Mouse (Mus musculus) kidney, postnatal 14 days (tissue): Measurements from ENCODE around the gene Pard3.

ENCODE experiments used
- DNase-seq: peaks from one replicate; pipeline ENCODE4 v3.0.0; 2022; ENCODE audit warnings: mixed read lengths

The Pard3 gene

DNA sequence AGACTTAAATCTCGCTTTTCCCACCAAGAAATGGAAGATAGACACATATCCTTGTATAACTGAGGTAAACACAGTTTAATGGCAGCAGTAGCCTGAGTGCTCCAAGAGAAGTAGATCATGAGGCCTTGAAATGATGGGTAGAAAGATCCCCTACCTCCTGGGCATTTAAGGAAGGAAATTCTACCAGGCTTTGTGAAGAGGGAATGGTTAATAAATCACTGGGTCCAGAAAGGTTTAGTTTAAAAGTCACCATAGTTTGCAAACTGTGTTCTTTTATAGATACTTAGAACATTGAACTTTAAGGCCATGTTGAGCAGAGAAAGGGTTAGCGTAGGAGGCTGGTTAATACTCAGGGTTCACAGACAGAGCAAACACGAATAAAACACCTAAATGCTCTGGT, 187.8 kb downstream of the Pard3 start:
- no peak for DNase-seq

GRCm38 (mm10) chr8:127251985-127252384, 188.3 kb downstream of the Pard3 start:
- no peak for DNase-seq

DNA sequence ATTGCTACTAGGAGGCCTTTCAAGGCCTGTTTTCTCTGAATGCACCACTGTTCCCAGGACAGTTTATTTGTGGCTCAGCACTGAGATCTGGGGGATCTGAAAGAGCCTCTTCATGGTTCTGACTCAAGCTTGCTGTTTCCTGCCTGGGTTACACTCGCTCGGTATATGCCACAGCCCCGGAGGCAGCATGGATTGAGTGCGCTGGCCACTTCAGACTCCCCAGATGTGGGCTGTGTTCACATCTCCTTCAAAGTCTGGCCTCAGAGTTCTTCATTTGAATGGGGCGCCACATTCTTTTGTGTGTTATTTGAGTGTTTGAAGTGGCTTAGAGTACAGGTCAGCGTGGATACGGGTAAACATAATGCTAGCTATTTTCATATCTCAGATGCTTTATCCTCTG, 190.9 kb downstream of the Pard3 start:
- no peak for DNase-seq

DNA sequence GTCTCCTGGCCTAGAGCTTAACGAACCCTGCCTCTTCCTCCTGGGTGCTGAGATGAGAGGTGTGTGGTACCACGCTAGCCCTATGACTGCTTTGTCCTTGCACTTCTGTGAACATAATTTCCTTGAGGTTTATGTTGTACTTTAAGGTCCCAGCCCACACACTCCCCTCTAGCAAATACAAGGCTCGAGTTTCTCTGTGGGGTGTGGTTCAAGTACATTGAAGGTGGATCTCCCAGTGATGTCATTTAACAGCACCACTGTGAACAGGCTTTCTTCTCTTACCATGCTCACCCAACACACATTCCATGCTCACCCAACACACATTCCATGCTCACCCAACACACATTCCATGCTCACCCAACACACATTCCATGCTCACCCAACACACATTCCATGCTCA, 193.4 kb downstream of the Pard3 start:
- no peak for DNase-seq

GRCm38 (mm10) chr8:127261051-127261450, 197.4 kb downstream of the Pard3 start:
- no peak for DNase-seq

- no peak for DNase-seq
Observed at GRCm38 (mm10) chr8:127262026-127262425, 198.3 kb downstream of the Pard3 start.

DNA sequence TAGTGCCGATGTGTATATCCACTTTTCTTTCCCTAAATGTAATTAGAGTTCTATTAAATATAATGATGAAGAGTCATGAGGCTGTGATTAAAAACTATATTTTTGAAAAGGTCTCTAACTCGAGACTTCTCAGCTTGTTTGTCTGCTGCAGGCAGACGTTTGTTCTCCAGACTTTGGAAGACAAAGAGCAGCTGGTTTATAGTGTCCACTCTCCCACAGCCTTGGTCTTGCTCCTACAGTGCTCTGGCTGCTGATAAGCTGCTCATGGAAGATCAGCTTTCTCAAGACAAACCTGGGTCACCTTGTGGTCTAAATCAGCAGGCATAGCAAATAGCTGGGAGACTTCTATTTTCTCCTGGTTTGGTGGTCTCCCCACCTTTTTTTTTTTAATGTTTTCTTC, 198.7 kb downstream of the Pard3 start:
- DNase-seq: no peak

DNA sequence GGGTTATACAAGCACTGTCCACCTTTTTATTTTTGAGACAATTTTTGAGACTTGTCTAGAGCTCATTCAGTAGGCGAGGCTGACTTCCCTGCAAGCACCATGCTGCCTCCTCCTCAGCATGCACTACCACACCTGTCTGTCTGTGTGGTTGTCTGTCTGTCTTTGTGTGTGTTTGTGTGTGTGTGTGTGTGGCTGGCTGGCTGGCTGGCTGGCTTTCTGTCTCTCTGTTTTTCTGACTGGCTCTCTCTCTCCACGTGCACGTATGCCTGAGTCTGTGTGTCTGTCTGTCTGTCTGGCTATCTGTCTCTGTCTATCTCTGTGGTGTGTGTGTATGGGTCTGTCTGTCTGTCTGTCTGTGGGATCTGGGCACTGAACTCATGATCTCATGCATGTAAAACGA, 199.2 kb downstream of the Pard3 start:
- no peak for DNase-seq

DNA sequence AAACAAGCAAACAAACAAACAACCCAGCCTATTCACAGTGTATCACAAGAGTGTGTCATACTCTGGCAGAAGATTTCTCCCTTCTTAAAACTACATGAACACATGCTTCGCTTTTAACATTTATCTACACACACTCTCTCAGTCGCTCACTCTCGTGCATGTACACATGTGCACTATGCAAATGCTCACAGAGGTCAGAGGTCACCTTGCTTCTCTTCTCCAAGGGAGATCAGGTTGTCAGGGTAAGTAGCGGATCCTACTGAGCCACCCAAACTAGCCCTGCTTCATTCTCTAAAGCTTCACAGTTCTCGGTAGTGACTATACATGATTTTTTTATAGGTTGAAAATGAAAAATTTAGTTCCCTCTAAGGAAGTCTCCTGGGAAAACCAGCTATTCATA, 199.8 kb downstream of the Pard3 start:
- no peak for DNase-seq

DNA sequence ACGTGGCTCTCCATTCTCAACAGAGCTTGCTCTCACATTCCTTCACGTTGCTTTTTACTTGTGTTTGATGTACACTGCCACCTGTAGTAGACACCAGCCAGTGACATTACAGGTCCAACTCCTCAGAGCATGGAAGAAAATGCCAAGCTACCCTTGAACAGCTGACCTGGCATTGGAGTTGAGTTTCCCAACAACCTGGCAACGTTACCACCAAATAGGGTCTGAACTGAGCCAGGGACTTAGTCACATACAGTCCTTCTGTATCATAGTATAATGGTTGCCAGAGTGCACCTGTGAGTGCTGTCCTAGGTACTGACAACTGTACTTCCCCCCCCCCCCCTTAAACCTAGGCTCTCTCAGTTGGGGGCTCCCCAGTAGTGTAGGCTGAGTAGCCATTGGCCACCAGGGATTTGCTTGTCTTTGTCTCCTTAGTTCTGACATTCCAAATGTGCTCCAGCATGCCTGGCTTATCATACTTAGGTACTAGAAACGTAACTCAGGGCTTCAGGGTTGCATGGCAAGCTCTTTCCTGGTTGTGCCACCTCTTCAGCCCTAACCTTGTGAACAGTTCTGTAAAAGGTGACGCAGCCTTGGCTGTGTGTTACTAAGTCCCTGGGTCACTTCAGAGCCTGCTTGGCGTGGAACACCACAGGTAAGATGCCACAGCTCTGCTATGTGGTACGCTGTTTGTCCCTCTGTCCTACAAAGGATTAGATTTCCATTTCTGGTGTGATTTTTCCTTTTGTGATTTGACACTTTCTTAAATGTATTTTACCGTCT, 201.2 kb downstream of the Pard3 start:
- DNase-seq: no peak

DNA sequence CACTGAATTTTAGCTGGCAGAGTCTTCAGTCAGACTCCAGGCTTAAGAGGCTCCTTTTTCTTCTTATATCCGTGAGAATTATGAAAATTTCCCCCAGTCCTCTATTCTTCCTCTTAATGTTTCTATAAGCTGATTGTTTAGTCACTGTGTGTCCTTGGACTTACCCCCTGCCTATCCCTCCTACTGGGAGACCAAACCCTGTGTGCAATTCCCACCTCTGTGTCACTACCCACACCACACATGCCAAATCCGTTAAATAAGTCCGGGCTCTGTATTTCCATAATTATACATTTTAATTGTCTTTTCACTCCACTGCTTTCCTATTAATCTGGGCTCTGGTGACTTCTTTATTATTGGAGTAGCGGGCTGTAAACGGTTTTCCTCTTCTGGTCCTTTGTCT, 203.1 kb downstream of the Pard3 start:
- no peak for DNase-seq

GRCm38 (mm10) chr8:127268239-127269024, 204.7 kb downstream of the Pard3 start:
- DNase-seq: no peak

DNA sequence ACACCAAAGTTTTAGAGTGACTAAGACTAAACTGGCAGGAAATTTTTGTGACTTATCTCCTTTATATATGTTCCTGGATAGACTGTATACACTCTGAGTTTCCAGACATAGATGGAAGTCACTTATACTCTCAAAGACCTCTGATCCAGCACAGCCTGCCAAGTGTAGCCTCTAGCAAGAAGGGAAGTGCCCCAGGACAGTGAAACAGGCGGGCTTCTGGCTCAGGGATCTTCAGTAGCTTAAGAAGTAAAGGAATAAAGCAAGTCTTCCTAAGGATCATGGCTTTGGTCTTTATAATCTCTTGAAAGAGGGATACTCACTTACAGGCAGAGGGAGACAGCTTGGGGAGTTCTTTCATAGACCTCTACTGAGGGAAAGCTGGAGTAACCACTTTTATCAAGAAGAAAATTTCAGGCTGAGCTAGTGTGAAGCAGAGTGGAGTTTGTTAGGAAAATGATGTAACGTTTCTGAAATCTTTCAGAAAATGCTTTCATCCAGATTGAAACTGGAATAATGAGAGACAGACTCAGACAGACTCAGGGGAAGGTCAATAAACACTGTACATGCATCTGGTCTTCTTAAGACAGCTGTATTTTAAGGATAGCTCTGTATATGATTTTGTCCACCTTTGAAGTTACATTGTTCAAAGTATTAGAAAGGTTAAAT, 205.5 kb downstream of the Pard3 start:
- no peak for DNase-seq

GRCm38 (mm10) chr8:127271186-127271585, 207.5 kb downstream of the Pard3 start:
- DNase-seq: no peak

GRCm38 (mm10) chr8:127280299-127280974, 216.7 kb downstream of the Pard3 start:
- no peak for DNase-seq

- no peak for DNase-seq
Observed at GRCm38 (mm10) chr8:127281035-127281434, 217.3 kb downstream of the Pard3 start.

- DNase-seq: no peak
Observed at GRCm38 (mm10) chr8:127284462-127285216, 220.9 kb downstream of the Pard3 start.

- DNase-seq: no peak
Observed at GRCm38 (mm10) chr8:127287816-127288215, 224.1 kb downstream of the Pard3 start.

DNA sequence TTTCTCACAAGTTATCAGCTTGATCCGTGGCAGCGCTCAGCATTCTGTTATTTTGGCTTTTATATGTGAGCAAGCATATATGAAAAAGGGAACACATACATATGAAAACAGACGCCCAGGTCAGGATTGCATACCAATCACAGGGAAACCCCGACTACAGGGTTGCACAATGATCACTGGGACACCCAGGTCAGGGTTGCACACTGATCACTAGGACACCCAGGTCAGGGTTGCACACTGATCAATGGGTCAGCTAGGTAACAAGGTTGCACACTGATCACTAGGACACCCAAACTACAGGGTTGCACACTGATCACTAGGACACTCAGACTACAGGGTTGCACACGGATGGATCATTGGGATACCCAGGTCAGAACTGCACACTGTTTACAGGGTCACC, 228.6 kb downstream of the Pard3 start:
- DNase-seq: no peak

DNA sequence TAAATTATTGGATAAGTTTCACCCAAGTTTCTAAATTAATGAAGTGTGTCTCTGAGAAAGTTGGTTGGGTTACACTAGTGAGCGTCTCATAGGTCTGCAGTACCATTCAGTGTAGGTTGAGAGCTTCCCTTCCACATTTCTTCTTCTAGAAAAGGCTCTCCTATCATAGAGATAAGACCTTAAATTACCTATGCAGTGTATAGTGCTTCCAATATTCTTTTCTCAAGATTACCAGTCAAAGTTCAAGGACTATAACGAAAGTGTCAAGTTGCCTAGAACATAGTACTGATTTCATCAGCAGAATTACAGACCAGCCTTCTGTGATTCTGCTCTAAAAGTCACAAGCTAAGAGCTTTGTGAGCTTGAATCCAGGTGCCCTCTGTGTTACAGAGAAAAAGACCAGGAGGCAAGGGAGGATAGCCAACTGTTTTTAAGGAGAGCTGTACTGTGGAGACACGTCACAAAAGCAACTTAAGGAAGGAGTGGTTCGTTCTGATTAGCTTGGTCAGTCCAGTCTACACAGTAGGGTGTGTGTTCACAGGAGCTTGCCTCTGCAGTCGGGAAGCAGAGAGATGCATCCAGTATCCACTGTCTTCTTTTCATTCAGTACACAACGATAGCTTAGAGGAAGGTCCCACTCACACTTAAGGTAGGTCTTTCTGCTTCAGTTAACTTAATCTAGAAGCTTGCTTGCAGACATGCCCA, 229.5 kb downstream of the Pard3 start:
- DNase-seq: no peak

DNA sequence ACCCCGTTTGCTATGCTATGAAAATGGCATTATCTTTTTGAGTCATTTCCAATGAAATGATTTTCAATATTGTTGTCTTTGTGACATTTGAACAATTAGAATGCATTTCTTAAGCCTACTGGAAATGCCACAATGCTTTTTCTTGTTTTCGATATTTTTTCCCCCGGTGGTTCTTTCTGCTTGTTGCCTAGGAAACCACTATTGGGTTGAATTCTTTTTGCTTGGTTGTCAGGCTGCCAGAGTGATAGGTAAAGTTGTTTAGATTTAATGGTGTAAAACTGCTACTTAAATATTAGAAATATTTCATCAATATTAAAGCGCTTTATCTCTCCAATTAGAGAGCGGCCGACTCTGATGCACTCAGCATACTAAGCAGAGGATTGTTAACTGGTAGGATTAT, 230.4 kb downstream of the Pard3 start:
- DNase-seq: no peak

DNA sequence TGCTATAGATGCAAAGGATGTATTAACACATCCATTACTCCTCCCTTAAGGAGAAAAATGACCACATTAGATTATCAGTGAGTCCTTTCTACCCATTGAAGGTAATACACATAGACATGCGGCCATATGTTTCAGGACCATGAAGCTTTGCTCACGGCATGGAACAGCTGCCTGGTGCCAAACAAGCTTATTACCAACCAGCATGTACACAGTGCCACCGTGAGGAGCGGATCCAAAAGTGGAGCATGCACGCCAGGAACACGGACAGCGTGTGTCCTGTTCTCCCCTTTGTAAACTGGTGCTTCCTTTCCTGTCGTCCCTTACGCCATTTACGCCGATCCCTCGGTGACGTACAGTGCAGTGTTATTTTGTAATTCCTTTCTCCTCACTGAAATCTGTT, 232.2 kb downstream of the Pard3 start:
- no peak for DNase-seq
